Mouse (Mus musculus): ENCODE data around the gene Gm49392. TPM values are rescaled to one million over a fixed set of nuclear protein-coding genes. Genes with fewer than 3 reads are reported as not detected.

Gm49392 gene
- polyA plus RNA-seq, 1 experiment, result 0.38 TPM

DNA sequence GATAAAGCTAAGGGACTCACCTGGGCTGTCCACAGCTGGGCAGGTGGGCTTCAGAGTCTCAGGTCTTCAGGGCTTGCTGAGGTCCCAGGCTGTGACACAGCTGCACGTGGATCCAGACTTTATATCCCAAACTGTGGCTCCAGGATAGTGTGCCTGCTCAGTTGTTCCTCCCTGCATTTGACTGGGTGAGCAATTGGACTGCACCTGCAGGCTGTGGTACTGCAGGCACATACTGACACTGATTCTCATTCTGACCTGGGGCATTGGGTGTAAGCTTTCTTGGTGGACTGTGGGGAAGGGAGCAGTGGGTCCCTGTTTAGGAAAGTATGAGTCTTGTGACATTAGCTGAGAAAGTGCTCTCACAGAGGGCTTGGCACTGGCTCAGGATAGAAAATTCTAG lies 93.9 kb downstream of the Gm49392 start, which contains the start of gene Ctsll3:
Ctsll3 (minus strand) TSS at position 101 of the 400 bp plus-strand sequence.
- Histone ChIP-seq H3K36me3 (ENCODE audit: control insufficient read depth, insufficient read depth, low read length) (no peaks in the 10 kb centered on the region), H3K27me3 (ENCODE audit: control insufficient read depth, insufficient read depth, low read length) (no peaks in the 10 kb centered on the region), H3K27ac (ENCODE audit: control insufficient read depth, insufficient read depth, low read length) (no peak within 1 kb of the TSS), H3K4me1 (replicated peaks; ENCODE audit: control insufficient read depth, insufficient read depth, low read length) (no peaks in the 10 kb centered on the region), H3K4me3 (ENCODE audit: control insufficient read depth, insufficient read depth, low read length) (no peak within 1 kb of the TSS)
- DNase-seq, result no peak
- 73% methylated on average over 1 of the region's 1 CpGs for WGBS
- no peak for TF ChIP-seq CTCF (IDR thresholded peaks at IDR 0.05; ENCODE audit: borderline replicate concordance, control insufficient read depth, extremely low read depth, insufficient read depth, low read length, poor library complexity)
- no peak for TF ChIP-seq POLR2A (IDR thresholded peaks at IDR 0.05; ENCODE audit: control insufficient read depth, extremely low read depth, insufficient read depth, low read length, poor library complexity)

Other genes with a start within 250 kb of the Gm49392 start
- not detected in 2 replicates for gene BC051665, start 110.5 kb downstream of the Gm49392 start, polyA plus RNA-seq (2012; rRNA removed)
- not detected in 2 replicates for gene Ctsll3, start 94.0 kb downstream of the Gm49392 start, polyA plus RNA-seq (2012; rRNA removed)
- gene 4930486L24Rik, start 32.4 kb downstream of the Gm49392 start, polyA plus RNA-seq (2012; rRNA removed), result 0.19 TPM in 1 of 2 replicates, not detected in the other
- gene Ctla2b, start 553 bp upstream of the Gm49392 start, polyA plus RNA-seq (2012; rRNA removed), result 0.46 and 0.57 TPM in 2 replicates
- not detected in 2 replicates for gene Tpbpb, start 8.0 kb upstream of the Gm49392 start, polyA plus RNA-seq (2012; rRNA removed)
- gene Gm49393, start 38.7 kb upstream of the Gm49392 start, polyA plus RNA-seq (2012; rRNA removed), result not detected in 2 replicates
- 0.26 and 1.2 TPM in 2 replicates for gene Gm49391, start 39.7 kb upstream of the Gm49392 start, polyA plus RNA-seq (2012; rRNA removed)
- 4.1 and 6.4 TPM in 2 replicates for gene Ctla2a, start 39.7 kb upstream of the Gm49392 start, polyA plus RNA-seq (2012; rRNA removed)
- gene Tpbpa, start 45.1 kb upstream of the Gm49392 start, polyA plus RNA-seq (2012; rRNA removed), result not detected in 2 replicates
- gene Ctsj, start 109.1 kb upstream of the Gm49392 start, polyA plus RNA-seq (2012; rRNA removed), result not detected in 2 replicates
- gene Ctsq, start 143.7 kb upstream of the Gm49392 start, polyA plus RNA-seq (2012; rRNA removed), result not detected in 2 replicates

Measured in thymus, adult 2 months (tissue).